Mouse (Mus musculus) liver, embryonic 16.5 days (tissue): Measurements from ENCODE around the gene Sorbs2. TPM values are rescaled to one million over a fixed set of nuclear protein-coding genes. Genes with fewer than 3 reads are reported as not detected.

ENCODE experiments used
- ATAC-seq: fragments of 200-750 bp; cut with Nextera tagmentation; 2 replicates; pipeline ENCODE4 v1.8.0; 2017; ENCODE audit warnings: low read depth, mild to moderate bottlenecking, moderate number of reproducible peaks, moderate library complexity
- H3K27ac ChIP-seq: fragments of 300-500 bp; sonication (generic); 2 replicates; pipeline ENCODE4 v1.5.1; 2014; ENCODE audit warnings: mild to moderate bottlenecking, low read length
- H3K27me3 ChIP-seq: fragments of 300-500 bp; sonication (generic); 2 replicates; pipeline ENCODE4 v1.6.1; 2014; ENCODE audit warnings: low read depth, low read length, mixed read lengths; ENCODE audit not compliant: control insufficient read depth, insufficient read depth
- H3K36me3 ChIP-seq: fragments of 300-500 bp; sonication (generic); 2 replicates; pipeline ENCODE4 v1.6.1; 2014; ENCODE audit warnings: mild to moderate bottlenecking; ENCODE audit not compliant: control insufficient read depth, insufficient read depth
- H3K4me1 ChIP-seq: fragments of 300-500 bp; sonication (generic); 2 replicates; pipeline ENCODE4 v1.6.1; 2014; ENCODE audit warnings: low read depth, low read length, mixed read lengths; ENCODE audit not compliant: control insufficient read depth
- H3K4me2 ChIP-seq: fragments of 300-500 bp; sonication (generic); 2 replicates; pipeline ENCODE4 v1.6.1; 2014; ENCODE audit warnings: low read depth, low read length, mixed read lengths
- H3K4me3 ChIP-seq: fragments of 300-500 bp; sonication (generic); 2 replicates; pipeline ENCODE4 v1.5.1; 2014; ENCODE audit warnings: low read depth, mild to moderate bottlenecking, low read length
- H3K9ac ChIP-seq: fragments of 300-500 bp; sonication (generic); 2 replicates; pipeline ENCODE4 v1.6.1; 2014; ENCODE audit warnings: low read depth, low read length
- H3K9me3 ChIP-seq: fragments of 300-500 bp; sonication (generic); replicated peaks from 2 replicates; pipeline ENCODE4 v1.6.1; 2016; ENCODE audit warnings: low read length; ENCODE audit not compliant: control insufficient read depth
- WGBS: fragments of 180-500 bp; shearing (Covaris S2); extraction: QIAGEN DNeasy Blood & Tissue Kit; methylation state at CpG from one replicate; pipeline ENCODE4 v1.1.7; 2014; ENCODE audit not compliant: insufficient replicate concordance; 5-methylcytosine and 5-hydroxymethylcytosine counted together
- polyA plus RNA-seq: library from polyadenylated mRNA; unstranded; fragments of >200 nt; fragmentation: Nextera tagmentation; extraction: Ambion mirVana; gene quantifications from 2 replicates; pipeline ENCODE4 v1.2.1, GENCODE M21; 2015

The Sorbs2 gene
- polyA plus RNA-seq, 1 experiment from 2014 or later = 13.7 TPM

GRCm38 (mm10) chr8:45649063-45649462, 141.5 kb downstream of the Sorbs2 start:
- H3K9ac ChIP-seq = no peak overlapping the region
- H3K27me3 ChIP-seq = no peaks in the 10 kb centered on the region
- H3K4me1 ChIP-seq = no peaks in the 10 kb centered on the region
- H3K4me2 ChIP-seq = no peak overlapping the region
- H3K36me3 ChIP-seq = no peaks in the 10 kb centered on the region
- H3K9me3 ChIP-seq = no peaks in the 10 kb centered on the region
- no peak for ATAC-seq
- H3K27ac ChIP-seq = no peak overlapping the region
- 82% methylated on average over 7 of the region's 7 CpGs for WGBS
- no peak overlapping the region for H3K4me3 ChIP-seq

DNA sequence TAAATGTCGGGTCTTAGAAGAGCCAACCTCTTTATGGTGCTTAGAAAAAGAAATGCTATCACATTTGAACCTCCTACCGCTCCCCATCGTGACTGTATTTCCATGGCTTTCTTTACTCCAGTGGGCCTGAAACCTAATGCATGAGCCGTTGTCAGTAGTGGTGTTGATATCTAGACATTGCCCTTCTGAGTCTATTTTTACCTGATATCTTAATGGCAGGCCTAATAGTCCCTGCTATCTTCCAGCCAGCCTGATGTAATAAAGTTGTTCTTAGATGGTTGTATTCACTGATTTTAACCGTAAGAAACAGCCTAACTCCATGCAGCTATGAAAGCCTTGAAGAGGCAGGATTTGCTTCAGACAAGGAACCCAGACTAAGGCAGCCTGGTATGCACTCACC, 142.4 kb downstream of the Sorbs2 start:
- no peak for ATAC-seq
- H3K27me3 ChIP-seq = no peaks in the 10 kb centered on the region
- no peak overlapping the region for H3K4me3 ChIP-seq
- no peak overlapping the region for H3K27ac ChIP-seq
- 61% methylated on average over 5 of the region's 5 CpGs for WGBS
- H3K9me3 ChIP-seq = no peaks in the 10 kb centered on the region
- H3K4me2 ChIP-seq = no peak overlapping the region
- no peak overlapping the region for H3K9ac ChIP-seq
- no peaks in the 10 kb centered on the region for H3K36me3 ChIP-seq
- no peaks in the 10 kb centered on the region for H3K4me1 ChIP-seq

DNA sequence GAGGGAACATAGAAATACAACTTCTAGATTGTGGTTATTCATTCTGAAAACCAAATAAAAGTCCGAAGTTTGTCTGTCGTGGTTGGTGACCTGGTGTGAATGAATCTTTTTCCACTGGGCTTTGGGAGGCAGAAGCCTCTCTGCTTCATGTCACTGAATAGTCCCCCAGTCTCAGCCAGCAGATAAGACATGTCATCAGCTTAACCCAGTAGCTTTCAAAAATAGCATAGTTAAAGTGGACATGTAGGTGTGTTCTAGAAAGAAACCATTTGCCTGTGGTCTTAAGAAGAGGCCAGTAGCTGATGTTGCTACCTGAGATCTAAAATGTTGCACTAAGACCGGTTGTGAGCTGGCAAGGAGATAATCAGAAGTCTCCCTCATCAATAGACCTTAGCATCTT, 150.4 kb downstream of the Sorbs2 start:
- Histone ChIP-seq H3K4me3 (no peak overlapping the region), H3K4me2 (no peak overlapping the region), H3K27ac (no peak overlapping the region), H3K4me1 (no peaks in the 10 kb centered on the region), H3K9ac (no peak overlapping the region), H3K36me3 (no peaks in the 10 kb centered on the region), H3K9me3 (no peaks in the 10 kb centered on the region), H3K27me3 (no peaks in the 10 kb centered on the region)
- ATAC-seq = no peak
- WGBS = 63% methylated on average over 3 of the region's 3 CpGs

GRCm38 (mm10) chr8:45658458-45659325, 151.1 kb downstream of the Sorbs2 start:
- no peak overlapping the region for H3K9ac ChIP-seq
- 37% methylated on average over 18 of the region's 18 CpGs for WGBS
- no peaks in the 10 kb centered on the region for H3K4me1 ChIP-seq
- no peaks in the 10 kb centered on the region for H3K36me3 ChIP-seq
- no peak for ATAC-seq
- no peak overlapping the region for H3K4me2 ChIP-seq
- H3K4me3 ChIP-seq = no peak overlapping the region
- H3K27ac ChIP-seq = no peak overlapping the region
- no peaks in the 10 kb centered on the region for H3K27me3 ChIP-seq
- H3K9me3 ChIP-seq = no peaks in the 10 kb centered on the region

DNA sequence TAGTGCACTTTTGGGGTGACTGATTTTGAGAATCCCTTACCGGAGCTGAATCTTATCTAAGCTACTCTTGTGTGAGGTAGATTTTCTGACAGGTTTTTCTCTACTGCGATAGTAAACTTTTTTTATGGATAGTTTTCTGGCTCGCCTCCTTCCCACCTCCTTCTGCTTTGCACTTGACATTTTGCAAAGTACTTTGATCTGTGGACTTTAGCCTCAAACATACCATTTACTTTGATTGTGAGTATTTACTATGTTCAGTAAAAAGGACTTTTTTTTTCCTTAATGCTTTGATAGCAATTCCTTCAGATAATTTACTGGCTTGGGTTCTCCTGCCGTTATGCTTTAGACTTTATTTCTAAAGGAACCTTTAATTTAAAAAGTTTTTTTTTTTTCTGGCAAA, 151.9 kb downstream of the Sorbs2 start:
- no peak for ATAC-seq
- 67% methylated on average over 4 of the region's 4 CpGs for WGBS
- no peak overlapping the region for H3K27ac ChIP-seq
- H3K9ac ChIP-seq = no peak overlapping the region
- H3K27me3 ChIP-seq = no peaks in the 10 kb centered on the region
- H3K4me1 ChIP-seq = no peaks in the 10 kb centered on the region
- H3K9me3 ChIP-seq = no peaks in the 10 kb centered on the region
- no peak overlapping the region for H3K4me2 ChIP-seq
- no peak overlapping the region for H3K4me3 ChIP-seq
- H3K36me3 ChIP-seq = no peaks in the 10 kb centered on the region

- H3K36me3 ChIP-seq = no peaks in the 10 kb centered on the region
- H3K4me1 ChIP-seq = no peaks in the 10 kb centered on the region
- no peak overlapping the region for H3K9ac ChIP-seq
- H3K4me2 ChIP-seq = no peak overlapping the region
- H3K4me3 ChIP-seq = no peak overlapping the region
- ATAC-seq = no peak
- H3K27me3 ChIP-seq = no peaks in the 10 kb centered on the region
- 29% methylated on average over 12 of the region's 12 CpGs for WGBS
- no peaks in the 10 kb centered on the region for H3K9me3 ChIP-seq
- H3K27ac ChIP-seq = no peak overlapping the region
Measured at GRCm38 (mm10) chr8:45660570-45660969, 153.0 kb downstream of the Sorbs2 start.

DNA sequence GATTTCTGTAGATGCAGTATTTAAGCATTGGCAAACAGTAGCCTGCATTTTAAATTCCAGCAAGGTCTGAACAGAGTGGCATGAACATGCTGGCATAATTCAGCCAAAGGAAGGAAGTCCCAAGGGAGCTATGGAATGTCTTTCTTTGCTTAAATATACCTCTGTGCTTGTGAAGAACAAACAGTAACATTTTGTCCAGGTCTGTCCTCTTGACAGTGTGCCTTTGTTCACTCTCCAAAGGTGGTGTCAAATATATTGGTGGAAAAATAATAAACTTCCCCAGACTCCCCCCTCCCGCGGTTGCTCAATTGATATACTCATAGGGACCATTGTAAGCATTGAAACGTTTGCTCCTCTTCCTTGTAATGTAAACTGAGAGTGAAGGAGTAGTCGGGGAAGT, 154.0 kb downstream of the Sorbs2 start:
- Histone ChIP-seq H3K27me3 (no peaks in the 10 kb centered on the region), H3K4me3 (no peak overlapping the region), H3K27ac (no peak overlapping the region), H3K36me3 (no peaks in the 10 kb centered on the region), H3K9me3 (no peaks in the 10 kb centered on the region), H3K4me1 (no peaks in the 10 kb centered on the region), H3K4me2 (no peak overlapping the region), H3K9ac (no peak overlapping the region)
- WGBS = 46% methylated on average over 4 of the region's 4 CpGs
- no peak for ATAC-seq

GRCm38 (mm10) chr8:45666221-45666620, 158.6 kb downstream of the Sorbs2 start:
- no peak overlapping the region for H3K9ac ChIP-seq
- H3K36me3 ChIP-seq = no peaks in the 10 kb centered on the region
- H3K4me1 ChIP-seq = no peaks in the 10 kb centered on the region
- H3K4me2 ChIP-seq = no peak overlapping the region
- H3K9me3 ChIP-seq = no peaks in the 10 kb centered on the region
- H3K4me3 ChIP-seq = no peak overlapping the region
- WGBS = 69% methylated on average over 7 of the region's 7 CpGs
- no peak overlapping the region for H3K27ac ChIP-seq
- no peak for ATAC-seq
- H3K27me3 ChIP-seq = no peaks in the 10 kb centered on the region

GRCm38 (mm10) chr8:45673149-45673548, 165.6 kb downstream of the Sorbs2 start:
- Histone ChIP-seq H3K9ac (no peak overlapping the region), H3K36me3 (no peaks in the 10 kb centered on the region), H3K9me3 (no peaks in the 10 kb centered on the region), H3K4me3 (no peak overlapping the region), H3K4me1 (no peaks in the 10 kb centered on the region), H3K4me2 (no peak overlapping the region), H3K27me3 (no peaks in the 10 kb centered on the region), H3K27ac (no peak overlapping the region)
- no peak for ATAC-seq
- 56% methylated on average over 4 of the region's 4 CpGs for WGBS
